Mouse (Mus musculus) ovary, postnatal 10 days (tissue): ENCODE measurements around the gene Dthd1.

ENCODE experiments used
- DNase-seq: peaks from one replicate; pipeline ENCODE4 v3.0.0; 2022; ENCODE audit warnings: low spot score

Dthd1 gene

DNA sequence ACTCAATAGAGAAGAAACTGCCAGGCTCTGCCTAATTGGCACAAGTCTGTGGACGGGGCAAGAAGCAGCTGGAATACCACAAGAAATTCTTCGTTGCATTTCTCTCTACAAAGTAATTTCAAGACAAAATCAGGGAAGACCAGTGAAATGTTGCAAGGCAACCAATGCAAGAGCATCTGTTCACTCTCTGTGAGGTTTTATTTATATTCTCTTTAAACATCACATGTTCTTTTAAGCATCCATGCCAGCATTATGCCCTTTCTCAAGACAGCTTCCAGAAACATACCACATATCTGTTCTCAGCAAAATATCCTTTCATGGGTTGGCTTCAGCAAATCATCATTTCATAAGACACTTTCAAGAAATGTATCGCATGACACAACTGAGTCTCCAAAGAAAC lies 50.7 kb downstream of the Dthd1 start:
- DNase-seq, result no peak

GRCm38 (mm10) chr5:62867003-62867402 lies 53.4 kb downstream of the Dthd1 start:
- DNase-seq, result no peak

DNA sequence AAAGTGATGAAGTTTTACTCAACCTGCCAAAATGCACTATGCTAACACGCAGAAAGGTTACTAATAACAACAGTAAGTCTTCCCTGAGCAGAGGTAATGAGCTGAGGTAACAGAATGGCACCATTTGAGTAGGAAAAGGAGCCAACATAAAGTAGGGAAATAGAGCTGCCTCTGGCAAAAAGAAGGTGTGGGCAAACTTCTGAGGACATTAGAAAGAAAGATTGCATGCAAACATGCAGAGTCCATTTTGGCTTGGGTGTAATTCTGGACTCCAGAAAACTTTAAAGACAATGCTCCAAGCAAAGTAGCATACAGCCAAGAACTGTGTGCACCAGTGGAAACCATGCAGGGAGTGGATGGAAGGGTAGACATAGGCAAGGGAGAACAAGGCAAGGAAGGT lies 65.9 kb downstream of the Dthd1 start:
- no peak for DNase-seq

DNA sequence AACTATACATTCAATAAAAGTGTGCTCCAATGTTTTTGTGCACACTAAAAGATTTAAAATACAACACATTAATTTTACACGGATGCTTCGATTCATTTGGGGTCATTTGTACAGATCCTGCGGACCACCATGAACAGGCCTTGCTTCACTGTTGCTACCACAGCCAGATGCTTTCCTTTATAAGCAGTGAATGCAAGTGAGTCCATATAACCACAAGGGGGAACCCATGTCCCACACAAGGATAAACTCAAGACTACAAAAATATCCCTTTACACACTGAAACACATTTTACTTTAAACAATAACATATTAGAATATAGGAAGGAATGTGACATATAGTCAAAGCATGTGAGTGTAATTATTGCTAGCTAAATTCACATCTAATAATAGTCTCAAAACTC lies 81.7 kb downstream of the Dthd1 start:
- DNase-seq, result no peak

DNA sequence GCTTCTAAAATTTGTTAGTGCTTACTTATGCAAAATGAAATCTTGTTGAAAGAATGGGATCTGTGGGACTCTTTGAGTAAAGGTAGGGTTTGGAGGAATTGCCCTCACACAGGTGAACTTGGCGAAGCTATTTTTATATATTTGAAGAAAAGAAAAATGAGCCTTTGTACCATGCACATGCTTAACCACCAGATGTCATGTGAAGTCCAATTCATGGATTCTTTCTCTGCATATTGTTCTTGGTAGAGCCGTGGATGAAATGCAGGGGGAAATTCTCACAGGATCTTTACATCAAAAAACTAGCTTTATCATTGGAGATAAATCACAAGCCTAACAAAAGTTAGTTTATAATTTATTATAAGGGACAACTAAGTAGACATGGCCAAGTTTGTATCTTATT lies 93.3 kb downstream of the Dthd1 start:
- DNase-seq, result no peak

DNA sequence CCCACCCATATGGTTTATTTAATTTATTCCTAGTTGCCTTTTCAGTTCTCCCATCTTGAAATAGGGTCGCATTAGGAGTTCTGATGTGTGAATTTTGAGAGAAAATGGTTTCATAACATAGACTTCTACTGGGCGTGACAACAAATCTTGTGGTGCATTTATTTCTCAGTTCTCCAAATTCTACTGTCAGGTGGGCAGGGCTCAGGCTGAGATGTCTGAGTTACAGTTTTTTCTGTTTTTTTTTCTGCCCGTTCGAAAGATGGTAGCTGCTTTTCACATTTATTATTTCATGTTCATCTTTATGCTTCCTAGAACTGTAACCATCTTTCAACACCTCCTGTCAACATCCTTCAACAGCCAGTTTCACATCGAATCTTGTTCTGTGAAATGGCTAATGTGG lies 95.5 kb downstream of the Dthd1 start:
- no peak for DNase-seq

- no peak for DNase-seq
Observed at GRCm38 (mm10) chr5:62924616-62925015, 111.0 kb downstream of the Dthd1 start.
